14 mouse cellular contexts compared by ENCODE assay signal in genomic region chr6:134222248-134222929, GRCm38 (mm10).
DNase-seq lines count a peak whose midpoint lies in the region; ATAC-seq and TF ChIP-seq lines count a peak whose summit lies in the region.
"Had no signal": no experiment of that assay in that cellular context is flagged by ENCODE, and none has a peak within 500 bp of the region (broad histone marks: within the 10 kb centered on the region; RNA-seq: fewer than 3 reads in every experiment).

No protein-coding gene starts in this region.

- no peak overlapping the region for H3K4me2 ChIP-seq in embryonic facial prominence, embryonic 11.5 days (ENCODE audit: low read depth, low read length)
- no peak overlapping the region for H3K4me2 ChIP-seq in lung, embryonic 14.5 days
- no peak overlapping the region for H3K4me2 ChIP-seq in intestine, postnatal 0 days (replicated peaks; ENCODE audit: low read depth)
- H3K4me2 ChIP-seq: embryonic facial prominence, embryonic 15.5 days; hindbrain, embryonic 15.5 days had no signal

- H3K4me1 ChIP-seq in embryonic facial prominence, embryonic 11.5 days (ENCODE audit: control insufficient read depth, insufficient read depth, low read length): no peaks in the 10 kb centered on the region
- H3K4me1 ChIP-seq in embryonic facial prominence, embryonic 10.5 days: peaks cover 9% of the 10 kb centered on the region
- 0 out of 2 replicates have a peak, but pooled peaks cover 17% of the 10 kb centered on the region for H3K4me1 ChIP-seq in lung, embryonic 14.5 days (ENCODE audit: insufficient read depth)
- peaks cover 11% of the 10 kb centered on the region; the same call in 1 of the 2 replicates for H3K4me1 ChIP-seq in lung, adult 2 months (ENCODE audit: control insufficient read depth, insufficient read depth, low read length)
- no peaks in the 10 kb centered on the region; the same call in 1 of the 2 replicates for H3K4me1 ChIP-seq in intestine, postnatal 0 days (replicated peaks; ENCODE audit: control insufficient read depth, insufficient read depth, low read length)

- no peaks in the 10 kb centered on the region for H3K9me3 ChIP-seq in embryonic facial prominence, embryonic 11.5 days (replicated peaks; ENCODE audit: control insufficient read depth, low read length)
- H3K9me3 ChIP-seq in embryonic facial prominence, embryonic 10.5 days: no peaks in the 10 kb centered on the region
- no peaks in the 10 kb centered on the region for H3K9me3 ChIP-seq in lung, embryonic 14.5 days (ENCODE audit: low read depth, low read length)
- H3K9me3 ChIP-seq in intestine, postnatal 0 days (ENCODE audit: control insufficient read depth): no peaks in the 10 kb centered on the region
- H3K9me3 ChIP-seq: embryonic facial prominence, embryonic 15.5 days; hindbrain, embryonic 15.5 days had no signal

- no peak for TF ChIP-seq CTCF in lung, embryonic 14.5 days (IDR thresholded peaks at IDR 0.05; ENCODE audit: low read depth)
- no peak for TF ChIP-seq CTCF in lung, adult 2 months (IDR thresholded peaks at IDR 0.05; ENCODE audit: insufficient read depth, low read length)
- no peak for TF ChIP-seq CTCF in intestine, postnatal 0 days (IDR thresholded peaks at IDR 0.05; ENCODE audit: low read depth)

- no peak for ATAC-seq in embryonic facial prominence, embryonic 11.5 days (replicated peaks; ENCODE audit: insufficient number of reproducible peaks, low FRiP score, low TSS enrichment, low read depth)
- peak; percentile 48 for ATAC-seq in lung, embryonic 14.5 days (ENCODE audit: insufficient read depth)
- ATAC-seq in intestine, postnatal 0 days: peak; percentile 50; the same call in 1 of the 2 replicates
- ATAC-seq: liver, postnatal 0 days had no signal

- no peak overlapping the region for H3K4me3 ChIP-seq in embryonic facial prominence, embryonic 11.5 days (ENCODE audit: low read depth, low read length)
- H3K4me3 ChIP-seq in embryonic facial prominence, embryonic 10.5 days: no peak overlapping the region
- no peak overlapping the region for H3K4me3 ChIP-seq in lung, embryonic 14.5 days (ENCODE audit: low read depth, low read length)
- H3K4me3 ChIP-seq in lung, adult 2 months (replicated peaks; ENCODE audit: extremely low read depth, low read depth, low read length): no peak overlapping the region
- H3K4me3 ChIP-seq in intestine, postnatal 0 days (ENCODE audit: low read depth, low read length): no peak overlapping the region
- H3K4me3 ChIP-seq: embryonic facial prominence, embryonic 15.5 days; gastrocnemius, adult 2 months; hindbrain, embryonic 15.5 days had no signal

- H3K27me3 ChIP-seq in embryonic facial prominence, embryonic 11.5 days (ENCODE audit: control insufficient read depth, insufficient read depth, low read length): no peaks in the 10 kb centered on the region
- H3K27me3 ChIP-seq in embryonic facial prominence, embryonic 10.5 days (replicated peaks; ENCODE audit: low read depth, poor library complexity, severe bottlenecking): no peaks in the 10 kb centered on the region
- no peaks in the 10 kb centered on the region for H3K27me3 ChIP-seq in lung, embryonic 14.5 days (ENCODE audit: insufficient read depth, low read length)
- no peaks in the 10 kb centered on the region for H3K27me3 ChIP-seq in intestine, postnatal 0 days (replicated peaks; ENCODE audit: control insufficient read depth, insufficient read depth, low read length)
- H3K27me3 ChIP-seq: embryonic facial prominence, embryonic 15.5 days; hindbrain, embryonic 15.5 days had no signal

- H3K9ac ChIP-seq in embryonic facial prominence, embryonic 11.5 days (replicated peaks; ENCODE audit: low read length): no peak overlapping the region
- no peak overlapping the region for H3K9ac ChIP-seq in lung, embryonic 14.5 days
- H3K9ac ChIP-seq in intestine, postnatal 0 days (ENCODE audit: low read depth, low read length): no peak overlapping the region
- H3K9ac ChIP-seq: embryonic facial prominence, embryonic 15.5 days; hindbrain, embryonic 15.5 days; liver, postnatal 0 days had no signal

- WGBS in embryonic facial prominence, embryonic 11.5 days: 42% methylated on average over 8 of the region's 8 CpGs
- WGBS in embryonic facial prominence, embryonic 10.5 days: 45% methylated on average over 8 of the region's 8 CpGs
- WGBS in lung, embryonic 14.5 days: 53% methylated on average over 8 of the region's 8 CpGs
- 57% methylated on average over 8 of the region's 8 CpGs for WGBS in lung, adult 2 months
- WGBS in intestine, postnatal 0 days: 37% methylated on average over 8 of the region's 8 CpGs

- DNase-seq in embryonic facial prominence, embryonic 11.5 days (ENCODE audit: low spot score): peak; percentile 9
- no peak for DNase-seq in embryonic facial prominence, embryonic 10.5 days (ENCODE audit: low spot score)
- peak; percentile 56 for DNase-seq in lung, embryonic 14.5 days
- DNase-seq in lung, adult 2 months: no peak
- peak; percentile 67 for DNase-seq in lung, postnatal 36 days
- DNase-seq in frontal cortex, postnatal 25 days (ENCODE audit: low spot score in 2 of 2): no peak
- no peak for DNase-seq in retina, embryonic 14.5 days (ENCODE audit: low spot score)
- DNase-seq: B cell, adult 2 months; cerebellum, adult 8-10 months; gastrocnemius, adult 2 months; liver, postnatal 0 days had no signal

- TF ChIP-seq POLR2A in lung, adult 2 months (IDR thresholded peaks at IDR 0.05; ENCODE audit: borderline replicate concordance, extremely low read depth, low read depth, low read length): no peak

- no peaks in the 10 kb centered on the region; the same call in 1 of the 2 replicates for H3K36me3 ChIP-seq in embryonic facial prominence, embryonic 11.5 days (replicated peaks; ENCODE audit: control insufficient read depth, insufficient read depth, low read depth, low read length)
- peaks cover 35% of the 10 kb centered on the region for H3K36me3 ChIP-seq in embryonic facial prominence, embryonic 10.5 days (replicated peaks)
- peaks cover 4% of the 10 kb centered on the region for H3K36me3 ChIP-seq in lung, embryonic 14.5 days (ENCODE audit: insufficient read depth)
- peaks cover 17% of the 10 kb centered on the region; the same call in 1 of the 2 replicates for H3K36me3 ChIP-seq in intestine, postnatal 0 days (ENCODE audit: control insufficient read depth, insufficient read depth)
- H3K36me3 ChIP-seq: hindbrain, embryonic 15.5 days had no signal

- H3K27ac ChIP-seq in embryonic facial prominence, embryonic 11.5 days (replicated peaks; ENCODE audit: low read depth, low read length): no peak overlapping the region
- H3K27ac ChIP-seq in embryonic facial prominence, embryonic 10.5 days (replicated peaks): no peak overlapping the region
- H3K27ac ChIP-seq in lung, embryonic 14.5 days (ENCODE audit: low read depth): 0 out of 2 replicates have a peak overlapping the region, but pooled peaks have one; percentile 10
- no peak overlapping the region for H3K27ac ChIP-seq in intestine, postnatal 0 days (ENCODE audit: low read depth, low read length)
- H3K27ac ChIP-seq: embryonic facial prominence, embryonic 15.5 days; gastrocnemius, adult 2 months; hindbrain, embryonic 15.5 days had no signal

Comparison
In these comparisons a context has a peak if more than half of its experiments do, and no peak if none do; other contexts are left out.
1. DNase-seq: peak in embryonic facial prominence, embryonic 11.5 days (single experiment), lung, embryonic 14.5 days (single experiment) and lung, postnatal 36 days (single experiment); none in embryonic facial prominence, embryonic 10.5 days (single experiment), lung, adult 2 months (single experiment), frontal cortex, postnatal 25 days (0 of 2) and retina, embryonic 14.5 days (single experiment).